Mouse (Mus musculus): ENCODE measurements around the gene Arf1.

GRCm38 (mm10) chr11:59209580-59209979 lies 18.5 kb downstream of the Arf1 start:
- TF ChIP-seq CTCF (IDR thresholded peaks at IDR 0.05; ENCODE audit: borderline replicate concordance, extremely low read depth, insufficient read depth, insufficient read length) = no peak
- TF ChIP-seq POLR2A (IDR thresholded peaks at IDR 0.05; ENCODE audit: borderline replicate concordance, extremely low read depth, insufficient read depth, insufficient read length, poor library complexity, severe bottlenecking) = no peak
